Mouse (Mus musculus) CH12.LX (cell line): ENCODE results near the gene Exoc7.

Source experiments
- CTCF ChIP-seq, 2 experiments: IDR thresholded peaks in 1 of 2; conservative IDR thresholded peaks in 1 of 2; 2 replicates each; pipeline ENCODE4 v1.5.1; 2011 to 2012; ENCODE audit warnings: low read depth in 2 of 2, low read length in 2 of 2, improper control_type of control experiment in 1 of 2, inconsistent platforms in 1 of 2, mild to moderate bottlenecking in 1 of 2, moderate library complexity in 1 of 2
- GABPA ChIP-seq: IDR thresholded peaks from 2 replicates; pipeline ENCODE4 v1.6.1; 2012; ENCODE audit warnings: low read depth, low read length, improper control_type of control experiment, inconsistent platforms; ENCODE audit not compliant: insufficient replicate concordance
- MEF2A ChIP-seq: IDR thresholded peaks from 2 replicates; pipeline ENCODE4 v1.6.1; 2014; ENCODE audit warnings: low read depth, mild to moderate bottlenecking, inconsistent platforms, low read length, improper control_type of control experiment, borderline replicate concordance
- POLR2A ChIP-seq: IDR thresholded peaks from 2 replicates; pipeline ENCODE4 v1.6.1; 2011; ENCODE audit warnings: low read depth, mild to moderate bottlenecking, improper control_type of control experiment, low read length
- POLR2AphosphoS2 ChIP-seq: IDR thresholded peaks from 2 replicates; pipeline ENCODE4 v1.6.1; 2011; ENCODE audit warnings: low read depth, low read length, improper control_type of control experiment

- TF ChIP-seq POLR2A (no peak), MEF2A (no peak), POLR2AphosphoS2 (no peak), GABPA (no peak), CTCF (conservative IDR thresholded peaks at IDR 0.05 in 1 of 2, IDR thresholded peaks at IDR 0.05 in 1 of 2; ENCODE audit: low read depth in 2 of 2, low read length in 2 of 2) (peak in 1 of 2 experiments; percentile 57; a peak in 3 of 4 replicates)
These were observed 39.4 kb downstream of the Exoc7 start for GRCm38 (mm10) chr11:116267637-116268036.
